Mouse (Mus musculus): ENCODE measurements around the gene Frmd6. TPM values are rescaled to one million over a fixed set of nuclear protein-coding genes. Genes with fewer than 3 reads are reported as not detected.

Gene Frmd6
- 3.1 and 3.7 TPM in 2 replicates for polyA plus RNA-seq (2015; fragmentation: Nextera tagmentation; extraction: Ambion mirVana)

- H3K9me3 ChIP-seq (replicated peaks): no peaks in the 10 kb centered on the region
- peak; percentile 88 for ATAC-seq (ENCODE audit: insufficient read depth)
- H3K27ac ChIP-seq (replicated peaks): peak within 1 kb of the TSS; percentile 82
- H3K4me2 ChIP-seq: peak within 1 kb of the TSS; percentile 96
- H3K9ac ChIP-seq: peak within 1 kb of the TSS; percentile 63
- WGBS (ENCODE audit: insufficient replicate concordance): under 1% methylated on average over 71 of the region's 75 CpGs
- H3K27me3 ChIP-seq: peaks cover 49% of the 10 kb centered on the region
- H3K36me3 ChIP-seq (replicated peaks): no peaks in the 10 kb centered on the region
- H3K4me3 ChIP-seq (replicated peaks): peak within 1 kb of the TSS; percentile 71
- H3K4me1 ChIP-seq (replicated peaks): peaks cover 32% of the 10 kb centered on the region
Observed at GRCm38 (mm10) chr12:70824729-70825650, at the start of gene Frmd6. Gene Frmd6, plus strand, starts transcription at chr12:70825514.

GRCm38 (mm10) chr12:70775609-70776008 lies 49.7 kb upstream of the Frmd6 start:
- H3K4me3 ChIP-seq (replicated peaks): no peak overlapping the region
- H3K4me2 ChIP-seq: no peak overlapping the region
- ATAC-seq (ENCODE audit: insufficient read depth): peak; percentile 25; the same call in 1 of the 2 replicates
- H3K27me3 ChIP-seq: no peaks in the 10 kb centered on the region
- no peak overlapping the region for H3K27ac ChIP-seq (replicated peaks)
- H3K9ac ChIP-seq: no peak overlapping the region
- no peaks in the 10 kb centered on the region for H3K36me3 ChIP-seq (replicated peaks)
- H3K9me3 ChIP-seq (replicated peaks): no peaks in the 10 kb centered on the region
- WGBS (ENCODE audit: insufficient replicate concordance): 67% methylated on average over 8 of the region's 8 CpGs
- peaks cover 5% of the 10 kb centered on the region; the same call in 1 of the 2 replicates for H3K4me1 ChIP-seq (replicated peaks)

GRCm38 (mm10) chr12:70776683-70777082 lies 48.6 kb upstream of the Frmd6 start:
- WGBS (ENCODE audit: insufficient replicate concordance): 75% methylated on average over 12 of the region's 12 CpGs
- ATAC-seq (ENCODE audit: insufficient read depth): no peak

GRCm38 (mm10) chr12:70777466-70777865 lies 47.8 kb upstream of the Frmd6 start:
- ATAC-seq (ENCODE audit: insufficient read depth): no peak
- H3K27me3 ChIP-seq: 0 out of 2 replicates have a peak, but pooled peaks cover 4% of the 10 kb centered on the region
- no peak overlapping the region for H3K9ac ChIP-seq
- H3K4me2 ChIP-seq: no peak overlapping the region
- H3K4me1 ChIP-seq (replicated peaks): peaks cover 5% of the 10 kb centered on the region; the same call in 1 of the 2 replicates
- WGBS (ENCODE audit: insufficient replicate concordance): 45% methylated on average over 5 of the region's 5 CpGs
- H3K27ac ChIP-seq (replicated peaks): no peak overlapping the region
- H3K9me3 ChIP-seq (replicated peaks): no peaks in the 10 kb centered on the region
- no peaks in the 10 kb centered on the region for H3K36me3 ChIP-seq (replicated peaks)
- H3K4me3 ChIP-seq (replicated peaks): no peak overlapping the region

More at GRCm38 (mm10) chr12:70776683-70777082, 48.6 kb upstream of the Frmd6 start:
- Histone ChIP-seq H3K36me3 (replicated peaks) (no peaks in the 10 kb centered on the region), H3K4me3 (replicated peaks) (no peak overlapping the region), H3K4me1 (replicated peaks) (peaks cover 5% of the 10 kb centered on the region; the same call in 1 of the 2 replicates), H3K9me3 (replicated peaks) (no peaks in the 10 kb centered on the region), H3K4me2 (no peak overlapping the region), H3K27me3 (no peaks in the 10 kb centered on the region), H3K9ac (no peak overlapping the region), H3K27ac (replicated peaks) (no peak overlapping the region)

- no peak overlapping the region for H3K4me2 ChIP-seq
- no peak overlapping the region for H3K27ac ChIP-seq (replicated peaks)
- H3K4me1 ChIP-seq (replicated peaks): peaks cover 5% of the 10 kb centered on the region; the same call in 1 of the 2 replicates
- H3K36me3 ChIP-seq (replicated peaks): no peaks in the 10 kb centered on the region
- no peaks in the 10 kb centered on the region for H3K9me3 ChIP-seq (replicated peaks)
- ATAC-seq (ENCODE audit: insufficient read depth): no peak
- H3K9ac ChIP-seq: no peak overlapping the region
- 0 out of 2 replicates have a peak, but pooled peaks cover 6% of the 10 kb centered on the region for H3K27me3 ChIP-seq
- no peak overlapping the region for H3K4me3 ChIP-seq (replicated peaks)
Observed at GRCm38 (mm10) chr12:70777866-70778265, 47.4 kb upstream of the Frmd6 start.

- WGBS (ENCODE audit: insufficient replicate concordance): 43% methylated on average over 2 of the region's 2 CpGs
- no peak overlapping the region for H3K9ac ChIP-seq
- ATAC-seq (ENCODE audit: insufficient read depth): no peak
- no peak overlapping the region for H3K4me2 ChIP-seq
- H3K9me3 ChIP-seq (replicated peaks): no peaks in the 10 kb centered on the region
- H3K4me3 ChIP-seq (replicated peaks): no peak overlapping the region
- peaks cover 5% of the 10 kb centered on the region; the same call in 1 of the 2 replicates for H3K4me1 ChIP-seq (replicated peaks)
- peaks cover 10% of the 10 kb centered on the region; the same call in 1 of the 2 replicates for H3K27me3 ChIP-seq
- H3K27ac ChIP-seq (replicated peaks): no peak overlapping the region
- H3K36me3 ChIP-seq (replicated peaks): no peaks in the 10 kb centered on the region
Observed at GRCm38 (mm10) chr12:70778271-70778670, 47.0 kb upstream of the Frmd6 start.

GRCm38 (mm10) chr12:70778724-70779123 lies 46.6 kb upstream of the Frmd6 start:
- H3K9me3 ChIP-seq (replicated peaks): no peaks in the 10 kb centered on the region
- H3K4me3 ChIP-seq (replicated peaks): no peak overlapping the region
- H3K4me1 ChIP-seq (replicated peaks): peaks cover 5% of the 10 kb centered on the region; the same call in 1 of the 2 replicates
- H3K27ac ChIP-seq (replicated peaks): no peak overlapping the region
- H3K4me2 ChIP-seq: no peak overlapping the region
- H3K9ac ChIP-seq: no peak overlapping the region
- WGBS (ENCODE audit: insufficient replicate concordance): 34% methylated on average over 3 of the region's 3 CpGs
- no peak for ATAC-seq (ENCODE audit: insufficient read depth)
- H3K36me3 ChIP-seq (replicated peaks): no peaks in the 10 kb centered on the region
- H3K27me3 ChIP-seq: peaks cover 15% of the 10 kb centered on the region

- Histone ChIP-seq H3K27ac (replicated peaks) (no peak overlapping the region), H3K4me3 (replicated peaks) (no peak overlapping the region), H3K9ac (no peak overlapping the region), H3K4me2 (no peak overlapping the region), H3K36me3 (replicated peaks) (no peaks in the 10 kb centered on the region), H3K9me3 (replicated peaks) (no peaks in the 10 kb centered on the region), H3K27me3 (peaks cover 23% of the 10 kb centered on the region), H3K4me1 (replicated peaks) (no peaks in the 10 kb centered on the region)
- no peak for ATAC-seq (ENCODE audit: insufficient read depth)
- 31% methylated on average over 9 of the region's 9 CpGs for WGBS (ENCODE audit: insufficient replicate concordance)
Observed at GRCm38 (mm10) chr12:70783049-70783448, 42.3 kb upstream of the Frmd6 start.

- no peaks in the 10 kb centered on the region for H3K36me3 ChIP-seq (replicated peaks)
- no peak for ATAC-seq (ENCODE audit: insufficient read depth)
- no peak overlapping the region for H3K9ac ChIP-seq
Observed at GRCm38 (mm10) chr12:70783475-70784239, 41.7 kb upstream of the Frmd6 start.

GRCm38 (mm10) chr12:70784240-70784705 lies 41.0 kb upstream of the Frmd6 start:
- Histone ChIP-seq H3K27ac (replicated peaks) (no peak overlapping the region), H3K36me3 (replicated peaks) (no peaks in the 10 kb centered on the region), H3K9me3 (replicated peaks) (no peaks in the 10 kb centered on the region), H3K4me2 (no peak overlapping the region), H3K4me1 (replicated peaks) (no peaks in the 10 kb centered on the region), H3K27me3 (peaks cover 23% of the 10 kb centered on the region), H3K4me3 (replicated peaks) (no peak overlapping the region), H3K9ac (no peak overlapping the region)
- ATAC-seq (ENCODE audit: insufficient read depth): no peak
- 40% methylated on average over 6 of the region's 6 CpGs for WGBS (ENCODE audit: insufficient replicate concordance)

More at GRCm38 (mm10) chr12:70783475-70784239, 41.7 kb upstream of the Frmd6 start:
- Histone ChIP-seq H3K4me2 (no peak overlapping the region), H3K9me3 (replicated peaks) (no peaks in the 10 kb centered on the region), H3K4me3 (replicated peaks) (no peak overlapping the region), H3K27ac (replicated peaks) (no peak overlapping the region), H3K27me3 (peaks cover 23% of the 10 kb centered on the region), H3K4me1 (replicated peaks) (no peaks in the 10 kb centered on the region)
- 26% methylated on average over 22 of the region's 22 CpGs for WGBS (ENCODE audit: insufficient replicate concordance)

- Histone ChIP-seq H3K36me3 (replicated peaks) (no peaks in the 10 kb centered on the region), H3K9me3 (replicated peaks) (no peaks in the 10 kb centered on the region), H3K4me3 (replicated peaks) (no peak overlapping the region), H3K4me2 (no peak overlapping the region), H3K9ac (no peak overlapping the region), H3K27ac (replicated peaks) (no peak overlapping the region), H3K4me1 (replicated peaks) (no peaks in the 10 kb centered on the region), H3K27me3 (peaks cover 2% of the 10 kb centered on the region; the same call in 1 of the 2 replicates)
- ATAC-seq (ENCODE audit: insufficient read depth): no peak
- 73% methylated on average over 6 of the region's 6 CpGs for WGBS (ENCODE audit: insufficient replicate concordance)
Observed at GRCm38 (mm10) chr12:70789341-70789740, 36.0 kb upstream of the Frmd6 start.
